Mouse (Mus musculus) stomach, embryonic 14.5 days (tissue): ENCODE results near the gene Slc13a5. TPM values are rescaled to one million over a fixed set of nuclear protein-coding genes. Genes with fewer than 3 reads are reported as not detected.

ENCODE experiments used
- ATAC-seq: fragments of 200-750 bp; cut with Nextera tagmentation; 2 replicates; pipeline ENCODE4 v1.8.0; 2017; ENCODE audit warnings: low read depth, moderate TSS enrichment; ENCODE audit not compliant: insufficient number of reproducible peaks, insufficient read depth, low FRiP score
- H3K27ac ChIP-seq: fragments of 300-500 bp; sonication (generic); 2 replicates; pipeline ENCODE4 v1.5.1; 2014; ENCODE audit warnings: mild to moderate bottlenecking, low read length, moderate library complexity, mixed read lengths
- H3K27me3 ChIP-seq: fragments of 300-500 bp; sonication (generic); 2 replicates; pipeline ENCODE4 v1.6.1; 2014; ENCODE audit warnings: low read length, control low read depth, mixed read lengths; ENCODE audit not compliant: control insufficient read depth, insufficient read depth
- H3K36me3 ChIP-seq: fragments of 300-500 bp; sonication (generic); 2 replicates; pipeline ENCODE4 v1.6.1; 2014; ENCODE audit warnings: mild to moderate bottlenecking, control low read depth, low read length, moderate library complexity, mixed read lengths; ENCODE audit not compliant: control insufficient read depth, insufficient read depth
- H3K4me1 ChIP-seq: fragments of 300-500 bp; sonication (generic); 2 replicates; pipeline ENCODE4 v1.6.1; 2014; ENCODE audit warnings: low read length, control low read depth, mixed read lengths; ENCODE audit not compliant: control insufficient read depth, insufficient read depth
- H3K4me2 ChIP-seq: fragments of 300-500 bp; sonication (generic); replicated peaks from 2 replicates; pipeline ENCODE4 v1.6.1; 2014; ENCODE audit warnings: low read depth, low read length, control low read depth
- H3K4me3 ChIP-seq: fragments of 300-500 bp; sonication (generic); 2 replicates; pipeline ENCODE4 v1.5.1; 2014; ENCODE audit warnings: low read depth, low read length, control low read depth
- H3K9ac ChIP-seq: fragments of 300-500 bp; sonication (generic); replicated peaks from 2 replicates; pipeline ENCODE4 v1.6.1; 2014; ENCODE audit warnings: low read depth, mild to moderate bottlenecking, control low read depth, low read length, moderate library complexity, mixed read lengths
- H3K9me3 ChIP-seq: fragments of 300-500 bp; sonication (generic); 2 replicates; pipeline ENCODE4 v1.6.1; 2016; ENCODE audit warnings: low read depth, low read length, control low read depth; ENCODE audit not compliant: control insufficient read depth
- whole genome bisulfite sequencing: fragments of 180-500 bp; shearing (Covaris S2); extraction: QIAGEN DNeasy Blood & Tissue Kit; methylation state at CpG from one replicate; pipeline ENCODE4 v1.1.7; 2014; 5-methylcytosine and 5-hydroxymethylcytosine counted together
- polyA plus RNA-seq: library from polyadenylated mRNA; unstranded; fragments of >200 nt; fragmentation: Nextera tagmentation; extraction: Ambion mirVana; gene quantifications from 2 replicates; pipeline ENCODE4 v1.2.1, GENCODE M21; 2014

The Slc13a5 gene
- polyA plus RNA-seq, 1 experiment from 2014 or later = 0.49 TPM

- H3K4me3 ChIP-seq = no peak overlapping the region
- H3K4me1 ChIP-seq = no peaks in the 10 kb centered on the region
- H3K4me2 ChIP-seq = no peak overlapping the region
- no peak overlapping the region for H3K27ac ChIP-seq
- WGBS = 85% methylated on average over 2 of the region's 2 CpGs
- H3K36me3 ChIP-seq = no peaks in the 10 kb centered on the region
- H3K9me3 ChIP-seq = no peaks in the 10 kb centered on the region
- no peak overlapping the region for H3K9ac ChIP-seq
- no peak for ATAC-seq
- no peaks in the 10 kb centered on the region for H3K27me3 ChIP-seq
These were observed 26.1 kb upstream of the Slc13a5 start for GRCm38 (mm10) chr11:72293116-72293515.

GRCm38 (mm10) chr11:72287543-72287942, 20.5 kb upstream of the Slc13a5 start:
- H3K36me3 ChIP-seq = no peaks in the 10 kb centered on the region
- no peak overlapping the region for H3K9ac ChIP-seq
- no peak overlapping the region for H3K4me3 ChIP-seq
- ATAC-seq = no peak
- no peaks in the 10 kb centered on the region for H3K9me3 ChIP-seq
- no peak overlapping the region for H3K4me2 ChIP-seq
- no peaks in the 10 kb centered on the region for H3K4me1 ChIP-seq
- H3K27me3 ChIP-seq = no peaks in the 10 kb centered on the region
- WGBS = 76% methylated on average over 3 of the region's 3 CpGs
- no peak overlapping the region for H3K27ac ChIP-seq

- H3K4me1 ChIP-seq = no peaks in the 10 kb centered on the region
- H3K36me3 ChIP-seq = no peaks in the 10 kb centered on the region
- no peaks in the 10 kb centered on the region for H3K27me3 ChIP-seq
- no peak overlapping the region for H3K27ac ChIP-seq
- H3K9me3 ChIP-seq = no peaks in the 10 kb centered on the region
- no peak for ATAC-seq
- H3K4me3 ChIP-seq = no peak overlapping the region
- 81% methylated on average over 2 of the region's 2 CpGs for WGBS
- H3K4me2 ChIP-seq = no peak overlapping the region
- H3K9ac ChIP-seq = no peak overlapping the region
These were observed 20.1 kb upstream of the Slc13a5 start for GRCm38 (mm10) chr11:72287126-72287525.

- no peak overlapping the region for H3K9ac ChIP-seq
- 80% methylated on average over 3 of the region's 3 CpGs for WGBS
- no peaks in the 10 kb centered on the region for H3K9me3 ChIP-seq
- no peaks in the 10 kb centered on the region for H3K27me3 ChIP-seq
- no peak overlapping the region for H3K27ac ChIP-seq
- H3K36me3 ChIP-seq = no peaks in the 10 kb centered on the region
- H3K4me3 ChIP-seq = no peak overlapping the region
- H3K4me1 ChIP-seq = no peaks in the 10 kb centered on the region
- no peak for ATAC-seq
- no peak overlapping the region for H3K4me2 ChIP-seq
These were observed 19.6 kb upstream of the Slc13a5 start for GRCm38 (mm10) chr11:72286651-72287050.

- H3K9me3 ChIP-seq = no peaks in the 10 kb centered on the region
- no peak overlapping the region for H3K4me2 ChIP-seq
- H3K4me1 ChIP-seq = no peaks in the 10 kb centered on the region
- 73% methylated on average over 6 of the region's 6 CpGs for WGBS
- no peak overlapping the region for H3K9ac ChIP-seq
- H3K27me3 ChIP-seq = no peaks in the 10 kb centered on the region
- no peak overlapping the region for H3K27ac ChIP-seq
- ATAC-seq = no peak
- H3K36me3 ChIP-seq = no peaks in the 10 kb centered on the region
- no peak overlapping the region for H3K4me3 ChIP-seq
These were observed 19.0 kb upstream of the Slc13a5 start for GRCm38 (mm10) chr11:72285971-72286480.

- Histone ChIP-seq H3K36me3 (no peaks in the 10 kb centered on the region), H3K4me3 (no peak overlapping the region), H3K27ac (no peak overlapping the region), H3K4me2 (no peak overlapping the region), H3K4me1 (no peaks in the 10 kb centered on the region), H3K9ac (no peak overlapping the region), H3K27me3 (no peaks in the 10 kb centered on the region), H3K9me3 (no peaks in the 10 kb centered on the region)
- ATAC-seq = no peak
- WGBS = 83% methylated on average over 14 of the region's 14 CpGs
These were observed 17.6 kb upstream of the Slc13a5 start for GRCm38 (mm10) chr11:72284532-72285182.

GRCm38 (mm10) chr11:72283486-72284224, 16.6 kb upstream of the Slc13a5 start:
- 87% methylated on average over 16 of the region's 16 CpGs for whole genome bisulfite sequencing
- no peaks in the 10 kb centered on the region for H3K4me1 ChIP-seq
- H3K36me3 ChIP-seq = no peaks in the 10 kb centered on the region
- no peak overlapping the region for H3K9ac ChIP-seq
- no peak overlapping the region for H3K4me3 ChIP-seq
- no peak for ATAC-seq
- no peak overlapping the region for H3K4me2 ChIP-seq
- no peaks in the 10 kb centered on the region for H3K9me3 ChIP-seq
- no peak overlapping the region for H3K27ac ChIP-seq
- H3K27me3 ChIP-seq = no peaks in the 10 kb centered on the region

- Histone ChIP-seq H3K27me3 (no peaks in the 10 kb centered on the region), H3K4me2 (no peak overlapping the region), H3K9ac (no peak overlapping the region), H3K9me3 (no peaks in the 10 kb centered on the region), H3K27ac (no peak overlapping the region), H3K4me1 (no peaks in the 10 kb centered on the region), H3K4me3 (no peak overlapping the region), H3K36me3 (no peaks in the 10 kb centered on the region)
- no peak for ATAC-seq
- WGBS = 58% methylated on average over 5 of the region's 5 CpGs
These were observed 14.9 kb upstream of the Slc13a5 start for GRCm38 (mm10) chr11:72281852-72282400.
